Mouse (Mus musculus) NIH3T3 (cell line): ENCODE data around the gene Snurf.

Source experiments
- DNase-seq: peaks from one replicate; pipeline ENCODE4 v3.0.0-alpha.2; 2012; ENCODE audit warnings: low read depth

Snurf gene

GRCm38 (mm10) chr7:60004606-60005330, at the start of gene Snurf, which contains the start of gene Gm38393:
Gene Snurf (minus strand): TSS chr7:60005049.
Gene Gm38393 (minus strand): TSS chr7:60005064.
- DNase-seq = peak; percentile 38

DNA sequence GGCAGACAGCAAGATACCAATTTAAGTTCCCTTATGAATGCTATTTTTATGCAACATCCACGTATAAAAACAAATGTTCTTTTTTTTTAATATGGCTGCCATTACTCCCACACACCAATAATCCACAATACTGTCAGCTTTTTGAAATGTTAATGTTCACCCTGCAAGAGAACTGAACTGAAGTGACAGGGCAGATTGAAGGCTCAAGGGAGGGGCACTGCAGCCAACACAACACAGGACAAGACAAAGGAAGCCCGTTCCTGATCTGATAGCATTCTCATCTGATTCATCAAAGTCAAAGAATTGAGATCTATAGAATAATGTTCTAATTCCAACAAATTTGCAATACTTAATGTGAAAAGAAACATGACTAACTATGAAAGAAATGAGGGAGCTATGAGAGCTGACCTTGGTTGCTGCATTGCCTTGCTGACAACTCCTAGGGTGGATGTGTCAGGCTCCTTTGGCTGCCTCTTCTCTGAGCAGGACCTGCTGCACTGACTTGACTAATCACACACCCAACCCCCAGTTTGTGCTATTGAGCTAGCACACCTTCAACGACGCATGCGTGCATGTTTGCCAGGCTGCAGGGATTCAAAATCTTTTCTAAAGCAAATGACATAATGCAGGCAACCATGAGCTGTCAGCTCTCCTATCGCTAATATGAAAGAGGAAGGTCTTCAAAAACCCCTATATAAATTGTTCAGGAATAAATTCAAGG, 42.8 kb upstream of the Snurf start:
- no peak for DNase-seq

DNA sequence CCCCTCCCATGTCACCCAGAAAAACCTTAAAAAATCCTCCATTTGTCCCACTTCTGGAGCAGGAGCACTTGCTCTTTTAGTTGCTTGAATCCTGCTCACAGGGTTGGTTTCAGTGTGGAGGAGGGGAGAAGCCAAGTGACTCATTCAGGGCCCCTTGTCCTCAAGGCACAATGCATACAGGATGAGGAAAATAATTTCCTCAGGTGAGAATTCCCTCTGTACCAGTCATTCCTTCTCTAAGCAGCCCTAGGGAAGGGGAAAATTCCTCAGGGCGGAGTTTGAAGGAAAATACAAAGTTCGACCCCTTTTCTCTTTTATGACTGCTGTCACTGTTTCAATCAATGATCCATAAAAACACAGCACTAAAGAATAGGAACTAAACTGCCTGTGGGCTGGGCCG, 8.3 kb upstream of the Snurf start:
- no peak for DNase-seq

DNA sequence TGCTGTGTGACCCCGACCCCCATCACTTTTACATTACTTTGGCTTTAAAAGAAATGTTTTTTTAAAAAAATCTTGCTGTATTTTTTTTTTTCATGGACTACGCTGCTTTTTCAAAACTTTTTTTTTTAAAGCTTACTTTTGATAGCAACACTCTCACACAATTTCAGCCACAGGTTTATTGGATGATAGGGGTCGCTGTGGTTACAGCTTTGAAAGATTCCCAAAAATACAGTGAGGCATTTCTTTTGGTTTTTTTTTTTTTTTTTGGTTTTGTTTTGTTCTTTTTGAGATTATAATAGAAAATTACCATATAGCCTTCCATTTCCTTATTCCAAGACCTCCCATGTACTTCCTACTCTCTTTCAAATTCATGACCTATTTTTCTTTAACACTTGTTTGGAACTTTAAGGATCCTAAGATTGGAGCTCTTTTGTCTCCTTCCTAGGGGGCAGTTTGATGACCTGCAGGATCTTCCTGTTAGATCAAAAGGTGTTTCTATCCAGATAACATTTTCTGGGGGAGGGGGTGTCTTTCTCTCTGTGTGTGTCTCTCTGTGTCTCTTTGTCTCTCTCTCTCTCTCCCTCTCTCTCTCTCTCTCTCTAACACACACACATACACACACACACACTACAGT, 3.0 kb upstream of the Snurf start:
- peak; percentile 2 for DNase-seq

- no peak for DNase-seq
Observed at GRCm38 (mm10) chr7:60006262-60006661, 1.4 kb upstream of the Snurf start.

- peak; percentile 3 for DNase-seq
Observed at GRCm38 (mm10) chr7:60003921-60004605, 786 bp downstream of the Snurf start.

- no peak for DNase-seq
Observed at GRCm38 (mm10) chr7:60003006-60003865, 1.6 kb downstream of the Snurf start.

DNA sequence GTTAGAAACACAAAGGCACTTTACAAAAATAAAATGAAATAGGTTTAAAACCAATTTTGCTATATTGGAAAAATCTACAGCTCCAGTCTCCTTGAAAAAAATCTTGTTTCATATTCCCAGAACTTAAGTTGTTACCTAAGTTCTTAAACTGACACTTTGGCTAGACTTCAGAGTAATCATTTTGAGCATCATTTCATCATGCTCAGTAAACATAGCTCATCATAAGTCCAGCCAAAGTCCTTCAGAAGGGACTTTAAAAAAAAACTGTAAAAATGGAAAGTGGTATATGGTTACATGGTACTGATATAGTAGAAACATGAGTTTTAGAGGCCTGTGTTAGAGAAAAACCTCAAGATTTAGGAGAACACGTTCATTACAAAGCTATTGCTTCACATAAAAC, 26.2 kb downstream of the Snurf start:
- DNase-seq = no peak
